Mouse (Mus musculus) lung, adult 2 months (tissue): ENCODE results near the gene Fgf3.

Source experiments
- CTCF ChIP-seq: fragments of 200-500 bp; IDR thresholded peaks from 2 replicates; pipeline ENCODE4 v1.5.1; 2011; ENCODE audit warnings: mild to moderate bottlenecking, low read length, control low read depth; ENCODE audit not compliant: insufficient read depth
- POLR2A ChIP-seq: fragments of 200-500 bp; IDR thresholded peaks from 2 replicates; pipeline ENCODE4 v1.6.1; 2011; ENCODE audit warnings: low read depth, mild to moderate bottlenecking, control low read depth, low read length, borderline replicate concordance; ENCODE audit errors: extremely low read depth

DNA sequence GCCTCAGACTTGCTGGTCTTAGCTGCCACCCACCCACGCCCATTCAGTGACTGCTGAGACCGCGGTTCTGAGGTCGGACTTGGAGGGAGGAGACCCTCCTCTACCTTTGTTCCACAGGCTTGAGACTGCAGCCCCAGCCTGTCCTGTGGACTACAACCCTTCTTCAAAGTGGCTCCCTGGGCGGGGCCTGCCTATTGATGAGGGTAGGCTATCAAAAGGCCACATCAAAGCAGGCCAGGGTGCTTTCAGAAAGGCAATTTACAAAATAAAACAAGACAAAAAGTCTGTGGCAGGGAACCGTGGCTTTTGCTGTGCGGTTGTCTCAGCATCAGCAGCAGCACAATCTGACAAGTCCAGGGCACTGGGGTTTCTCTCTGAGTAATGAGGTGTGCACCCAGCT is 16.0 kb upstream of the Fgf3 start:
- no peak for TF ChIP-seq POLR2A
- TF ChIP-seq CTCF: no peak
